Mouse (Mus musculus): ENCODE data around the gene Fastk.
"Not testable (repeated sequence)": the region's sequence is repeated elsewhere in the genome, so short reads cannot be mapped to it uniquely, and the experiment has no call there.

The Fastk gene

DNA sequence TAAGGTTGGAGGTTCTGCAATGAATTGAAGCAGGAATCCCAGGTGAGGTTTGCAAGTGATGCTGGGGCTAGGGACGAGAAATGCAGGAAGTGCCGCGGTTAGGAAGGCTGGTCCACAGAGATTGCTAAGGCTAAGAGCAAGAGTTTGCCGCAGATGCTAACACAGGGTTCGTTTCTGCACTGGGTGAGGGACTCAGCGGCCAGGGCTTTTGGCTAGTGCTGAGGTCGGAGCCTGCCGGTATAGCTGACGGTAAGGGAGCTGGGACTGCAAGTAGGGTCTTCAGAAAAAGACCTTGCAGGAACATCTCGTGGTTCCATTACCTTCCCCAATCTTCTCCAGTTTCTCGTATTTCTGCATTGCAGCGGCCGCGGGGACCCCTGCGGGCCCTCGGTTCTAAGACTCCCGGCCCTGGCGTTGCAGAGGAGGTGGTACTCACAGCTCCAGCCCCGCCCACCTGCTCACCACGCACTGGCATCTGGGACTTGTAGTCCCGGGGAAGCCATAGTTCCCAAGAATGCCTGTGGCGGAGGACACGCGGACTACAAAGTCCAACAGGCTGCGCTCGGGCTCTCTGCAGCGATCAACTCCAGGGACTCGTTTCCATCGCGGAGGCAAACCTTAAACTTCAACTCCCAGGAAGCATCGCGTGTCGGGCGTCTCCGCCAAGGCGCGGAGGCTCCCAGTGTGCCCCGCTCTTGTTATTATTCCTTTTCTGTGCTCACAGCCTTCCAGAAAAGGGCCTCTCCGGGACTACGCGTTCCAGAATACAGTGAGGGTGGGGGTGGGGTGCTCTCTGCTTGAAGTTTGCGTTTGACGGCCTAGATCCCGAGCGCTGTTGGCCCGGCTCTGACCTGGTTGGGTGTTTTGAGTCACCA is 21.7 kb downstream of the Fastk start, which contains the start of the genes Cdk5 and Slc4a2:
Gene Cdk5, minus strand, starts transcription at position 402 of the 875 bp plus-strand sequence.
Gene Slc4a2, plus strand, starts transcription at position 709 of the 875 bp plus-strand sequence.
- DNase-seq (ENCODE audit: low spot score) = peak; percentile 99

DNA sequence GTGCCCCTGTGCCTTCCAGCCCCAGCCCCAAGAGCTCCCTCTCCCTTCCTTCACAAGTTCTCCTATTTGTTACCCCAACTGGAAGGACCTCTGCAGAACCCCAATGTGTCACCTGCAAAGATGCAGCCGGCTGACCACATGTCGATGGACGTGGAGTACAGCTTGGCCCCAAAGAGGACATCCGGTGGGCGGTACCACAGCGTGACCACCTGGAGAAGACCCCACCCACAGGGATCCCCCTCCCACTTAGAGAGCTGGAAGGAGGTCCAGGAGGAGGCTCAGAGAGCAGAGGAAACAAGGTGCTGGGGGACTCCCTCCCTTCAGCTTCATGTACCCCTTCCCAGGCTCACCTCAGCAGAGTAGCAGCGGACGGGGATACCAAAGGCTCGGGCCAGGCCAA is 24.7 kb downstream of the Fastk start:
- no peak for DNase-seq (ENCODE audit: low spot score)

DNA sequence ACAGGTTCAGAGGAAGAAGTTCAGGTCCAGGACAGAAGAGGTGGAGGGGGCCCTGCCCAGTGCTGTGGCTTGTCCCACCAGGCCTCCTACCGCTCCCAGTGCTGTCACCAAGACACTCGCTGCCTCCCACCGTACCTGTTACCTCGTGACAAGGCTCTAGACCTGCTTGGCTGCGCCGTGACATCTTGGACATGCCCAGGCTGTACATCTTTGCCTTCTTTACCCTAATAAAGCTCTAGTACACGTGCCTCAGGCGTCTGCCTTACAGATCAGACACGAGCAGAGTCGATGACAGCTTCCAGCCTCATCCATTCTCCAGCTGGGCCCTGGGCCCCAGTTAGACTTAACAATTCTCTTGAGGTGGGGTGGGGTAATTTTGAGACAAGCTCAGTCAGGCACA is 27.5 kb downstream of the Fastk start:
- no peak for DNase-seq (ENCODE audit: low spot score)

DNA sequence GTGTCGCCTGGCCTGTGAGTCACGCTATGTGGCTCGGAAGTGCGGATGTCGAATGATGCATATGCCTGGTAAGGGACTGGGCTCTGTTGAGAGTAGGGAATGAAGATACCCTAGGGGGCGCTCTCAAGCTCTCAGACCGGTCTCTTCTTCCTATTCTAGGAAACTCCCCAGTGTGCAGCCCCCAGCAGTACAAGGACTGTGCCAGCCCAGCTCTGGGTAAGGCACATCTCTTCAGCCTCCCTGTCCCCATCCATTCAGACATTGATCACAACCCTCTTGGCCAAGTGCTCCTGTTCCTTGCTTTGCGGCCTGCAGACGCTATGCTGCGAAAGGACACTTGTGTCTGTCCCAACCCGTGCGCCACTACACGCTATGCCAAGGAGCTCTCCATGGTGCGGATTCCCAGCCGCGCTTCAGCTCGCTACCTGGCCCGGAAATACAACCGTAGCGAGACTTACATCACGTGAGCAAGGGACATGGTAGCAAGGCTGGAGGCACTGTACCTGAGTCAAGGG is 28.8 kb downstream of the Fastk start:
- DNase-seq (ENCODE audit: low spot score) = peak; percentile 63

DNA sequence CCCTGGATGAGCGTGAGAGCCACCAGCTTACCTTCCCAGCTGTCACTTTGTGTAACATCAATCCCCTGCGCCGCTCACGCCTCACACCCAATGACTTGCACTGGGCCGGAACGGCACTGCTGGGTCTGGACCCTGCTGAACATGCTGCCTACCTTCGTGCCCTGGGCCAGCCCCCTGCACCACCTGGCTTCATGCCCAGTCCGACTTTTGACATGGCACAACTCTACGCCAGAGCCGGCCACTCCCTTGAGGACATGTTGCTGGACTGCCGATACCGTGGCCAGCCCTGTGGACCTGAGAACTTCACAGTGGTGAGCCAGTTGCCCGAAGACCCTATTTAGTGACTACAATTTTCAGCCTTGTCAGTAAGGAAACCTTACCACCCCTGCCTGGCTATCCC is 31.1 kb downstream of the Fastk start:
- no peak for DNase-seq (ENCODE audit: low spot score)

DNA sequence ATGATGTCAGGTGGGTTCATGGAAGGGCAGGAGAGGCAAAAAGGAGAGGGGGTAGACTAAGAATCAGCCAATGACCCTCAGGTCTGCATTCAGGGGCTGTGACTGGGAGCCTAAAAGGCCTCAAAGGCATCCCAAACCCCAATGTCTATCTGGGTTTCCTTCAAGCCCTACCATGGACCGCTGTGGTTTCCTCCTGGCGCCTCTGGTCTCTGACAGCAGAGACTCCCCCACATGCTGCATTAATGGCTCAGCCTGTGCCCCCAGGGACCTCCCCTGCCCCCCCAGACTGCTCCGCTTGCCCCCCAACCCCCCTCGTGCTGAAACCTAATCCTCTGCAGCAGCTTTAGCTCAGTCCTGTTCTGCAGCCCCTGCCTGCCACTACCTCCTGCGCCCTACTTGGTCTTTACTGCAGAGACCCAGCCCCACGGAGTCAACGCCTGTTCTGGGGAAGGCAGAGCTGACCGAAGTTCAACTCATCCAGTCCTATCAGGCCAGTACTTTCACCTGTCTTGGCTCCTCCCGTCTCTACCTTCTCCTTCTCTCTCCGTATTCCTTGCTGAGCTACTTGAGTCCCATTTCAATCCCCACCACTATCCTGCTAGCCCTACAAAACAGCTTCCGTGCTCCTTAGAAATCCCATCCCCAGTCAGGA is 31.9 kb downstream of the Fastk start, which contains the start of gene Asic3:
Gene Asic3, plus strand, starts transcription at position 351 of the 652 bp plus-strand sequence.
- DNase-seq (ENCODE audit: low spot score) = no peak

DNA sequence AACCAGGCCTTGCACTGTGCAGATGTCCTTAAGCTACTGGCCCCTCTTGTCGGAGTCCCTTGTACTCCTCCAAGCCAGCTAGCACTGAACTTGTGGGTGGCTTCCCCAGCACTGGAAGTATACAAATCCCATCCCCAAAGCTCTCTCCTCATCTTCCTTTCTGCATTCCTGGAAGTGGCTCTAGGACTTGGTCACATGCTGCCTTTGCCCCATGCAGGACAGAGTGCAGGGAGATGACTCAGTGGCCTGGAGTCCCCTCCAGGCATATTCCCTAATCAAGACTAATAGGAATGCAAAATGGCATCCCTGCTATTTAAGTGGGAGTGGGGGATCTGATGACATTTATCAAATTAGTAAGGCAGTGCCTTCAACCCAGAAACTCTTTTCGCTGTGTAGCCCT is 33.0 kb downstream of the Fastk start:
- no peak for DNase-seq (ENCODE audit: low spot score)

DNA sequence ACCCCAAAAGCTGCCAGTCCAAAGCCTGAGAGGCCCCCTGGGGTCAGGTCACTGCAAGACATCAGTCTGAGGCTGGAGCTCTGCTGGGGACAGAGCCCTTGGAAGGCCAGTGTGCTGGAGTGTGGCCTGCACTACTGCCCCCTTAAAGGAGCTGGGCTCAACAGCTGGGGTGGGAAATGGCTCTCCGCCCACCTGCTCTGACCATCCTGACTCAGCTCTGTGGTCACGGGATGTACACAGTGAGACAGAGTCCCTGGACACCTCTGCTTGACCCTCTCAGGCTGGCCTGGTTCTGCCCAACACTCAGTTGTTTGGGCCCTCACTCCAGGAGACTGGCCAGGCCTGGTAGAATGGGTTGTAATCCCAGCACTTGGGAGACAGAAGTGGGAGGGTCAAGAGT is 35.6 kb downstream of the Fastk start:
- DNase-seq (ENCODE audit: low spot score) = no peak

DNA sequence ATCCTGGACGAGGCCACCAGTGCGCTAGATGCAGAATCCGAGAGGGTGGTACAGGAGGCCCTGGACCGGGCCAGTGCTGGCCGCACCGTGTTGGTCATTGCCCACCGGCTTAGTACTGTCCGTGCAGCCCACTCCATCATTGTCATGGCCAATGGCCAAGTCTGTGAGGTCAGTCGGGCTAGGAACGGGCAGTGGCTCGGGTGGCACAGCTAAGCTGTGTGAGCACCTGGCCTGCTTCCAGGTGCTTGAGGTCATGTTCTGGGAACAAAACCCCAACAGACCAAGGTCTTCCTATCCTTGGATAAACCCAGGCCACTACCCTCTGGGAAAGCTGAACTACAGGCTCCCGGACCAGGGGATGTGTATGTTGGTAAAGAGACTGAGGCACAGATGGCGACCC is 36.4 kb downstream of the Fastk start:
- no peak for DNase-seq (ENCODE audit: low spot score)

DNA sequence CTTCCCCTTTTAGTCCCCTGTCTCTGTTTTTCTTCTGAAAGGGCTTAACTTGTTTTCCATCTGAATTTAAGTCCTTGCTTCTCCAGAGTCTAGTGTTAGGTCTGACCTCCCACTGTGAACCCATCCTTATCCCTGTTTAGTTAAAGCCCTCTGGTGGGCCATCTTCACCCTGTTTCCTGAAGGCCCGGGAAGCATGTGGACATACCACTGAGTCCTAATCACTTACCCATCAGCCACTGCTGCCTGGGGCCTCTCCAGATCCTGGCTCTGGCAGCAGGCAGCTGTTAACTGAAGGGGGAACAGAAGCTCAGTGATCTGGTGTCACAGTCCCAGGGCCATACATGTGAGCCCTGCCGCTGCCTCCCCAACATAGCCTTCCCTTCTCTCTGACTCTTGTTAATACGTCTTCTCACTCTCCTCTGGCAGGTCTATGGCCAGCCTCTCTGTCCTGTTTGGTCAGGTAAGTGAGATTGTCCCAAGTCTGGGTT is 39.7 kb downstream of the Fastk start:
- no peak for DNase-seq (ENCODE audit: low spot score)

DNA sequence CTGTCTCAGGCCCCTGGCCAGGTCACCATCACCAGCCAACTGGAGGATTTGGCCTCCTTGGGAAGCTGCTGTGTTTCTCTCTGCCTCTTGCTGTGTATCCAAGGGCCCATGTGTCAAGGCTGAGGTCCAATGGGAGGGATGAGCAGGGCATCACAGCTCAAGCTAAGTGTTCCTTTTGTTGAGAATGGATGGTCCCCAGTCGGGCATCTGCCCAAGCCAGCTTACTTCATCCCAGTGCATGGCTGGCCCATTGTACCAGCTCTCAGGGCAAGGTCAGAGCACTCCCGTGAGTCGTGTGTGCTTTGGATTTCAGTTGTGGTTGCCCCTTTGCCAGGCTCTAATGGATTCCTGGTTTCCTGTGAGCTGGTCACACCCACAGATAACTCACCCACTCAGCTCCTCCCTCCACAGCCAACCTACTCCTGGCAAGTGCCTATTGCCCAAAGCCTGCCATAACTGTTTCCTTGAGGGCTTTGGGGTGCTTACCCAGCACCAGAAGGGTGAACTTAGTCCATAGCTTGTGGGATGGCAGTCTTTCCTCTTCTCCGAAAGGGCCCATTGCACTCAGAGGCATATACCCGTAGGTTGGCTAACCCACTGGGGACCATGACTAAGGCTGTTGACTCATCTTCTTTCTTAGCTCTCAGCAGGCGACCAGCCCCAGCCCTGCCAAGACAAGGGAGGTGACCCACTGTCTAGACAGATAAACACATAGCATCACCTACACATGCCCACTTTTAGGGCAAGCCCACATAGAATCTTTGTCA is 40.3 kb downstream of the Fastk start:
- DNase-seq (ENCODE audit: low spot score) = peak; percentile 63

DNA sequence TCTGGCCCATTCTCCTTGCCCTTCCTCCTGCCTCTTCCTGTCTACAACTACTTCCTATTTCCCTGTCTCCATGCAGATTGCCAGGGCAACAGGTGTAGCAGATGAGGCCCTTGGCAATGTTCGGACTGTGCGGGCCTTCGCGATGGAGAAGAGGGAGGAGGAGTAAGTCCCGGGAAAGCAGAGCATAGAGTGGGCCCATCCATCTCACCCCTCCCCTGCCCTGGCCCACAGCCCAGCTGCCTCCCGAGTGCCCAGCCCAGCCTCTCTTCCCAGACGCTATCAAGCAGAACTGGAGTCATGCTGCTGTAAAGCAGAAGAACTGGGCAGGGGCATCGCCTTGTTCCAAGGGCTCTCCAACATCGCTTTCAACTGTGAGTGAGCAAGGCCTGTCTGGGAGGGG is 43.1 kb downstream of the Fastk start:
- DNase-seq (ENCODE audit: low spot score) = peak; percentile 67

DNA sequence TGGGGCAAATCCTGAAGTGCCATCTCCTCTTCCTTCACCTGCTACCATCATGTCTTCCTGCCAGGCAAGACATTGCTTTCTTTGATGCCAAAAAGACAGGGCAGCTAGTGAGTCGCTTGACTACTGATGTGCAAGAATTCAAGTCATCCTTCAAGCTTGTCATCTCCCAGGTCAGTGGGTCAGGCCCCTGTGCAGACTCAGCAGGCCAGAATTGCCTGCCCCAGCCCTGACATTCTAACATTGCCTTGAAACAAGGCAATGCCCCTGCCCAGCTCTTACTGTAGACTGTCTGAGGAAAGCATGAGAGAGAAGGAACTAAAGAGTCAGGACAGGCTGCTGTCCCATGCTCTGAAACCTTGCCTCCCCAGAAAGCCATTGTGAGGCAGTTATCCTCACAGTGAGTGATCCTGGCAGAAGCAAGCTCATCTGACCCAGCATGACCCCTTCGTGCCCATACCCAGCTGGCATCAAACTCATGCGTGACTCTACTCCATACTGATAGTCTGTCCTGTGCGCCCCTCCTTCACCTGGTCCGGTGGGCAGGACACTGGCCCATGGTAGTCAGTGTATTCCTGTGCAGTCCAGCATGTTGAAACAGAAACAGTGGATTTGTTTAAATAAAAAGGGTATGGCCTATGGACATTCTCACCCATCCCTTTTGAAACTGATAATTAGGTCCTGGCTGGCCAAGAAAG is 44.0 kb downstream of the Fastk start:
- DNase-seq (ENCODE audit: low spot score) = no peak

DNA sequence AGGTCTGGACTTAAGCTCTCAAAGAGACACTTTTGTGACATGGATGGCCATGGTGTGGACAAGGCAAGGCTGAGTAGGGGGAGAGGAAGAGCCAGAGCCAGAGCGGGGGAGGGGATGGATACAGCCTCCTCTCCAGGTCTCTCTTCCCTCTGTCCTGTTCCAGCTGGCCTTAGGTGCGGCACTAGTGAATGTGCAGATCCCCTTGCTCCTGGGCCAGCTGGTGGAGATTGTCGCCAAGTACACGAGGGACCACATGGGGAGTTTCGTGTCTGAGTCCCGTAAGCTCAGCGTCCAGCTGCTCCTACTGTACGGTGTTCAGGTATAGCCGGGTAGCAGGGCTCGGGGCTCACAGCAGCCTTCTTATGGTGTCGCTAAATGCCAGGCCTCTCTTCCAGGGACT is 44.7 kb downstream of the Fastk start:
- DNase-seq (ENCODE audit: low spot score) = no peak

DNA sequence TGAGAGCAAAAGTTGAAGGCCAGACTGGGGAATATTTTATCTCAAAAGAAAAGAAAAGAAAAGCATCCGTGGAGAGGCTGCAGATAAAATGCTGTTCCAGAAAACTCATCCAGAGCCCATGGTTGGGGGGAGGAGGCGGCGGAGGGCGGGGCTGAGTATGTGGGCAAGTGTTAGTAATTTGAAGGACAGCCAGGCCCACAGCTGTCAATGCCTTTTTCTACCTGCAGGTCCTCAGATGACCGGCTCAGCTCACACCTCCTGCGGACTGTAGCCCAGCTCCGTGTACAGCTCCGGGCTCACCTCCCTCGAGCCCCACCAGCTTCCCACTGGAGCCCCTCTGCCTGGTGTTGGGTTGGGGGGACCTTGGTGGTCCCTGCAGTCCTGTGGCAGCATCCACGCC is 45.4 kb downstream of the Fastk start:
- DNase-seq (ENCODE audit: low spot score) = no peak

DNA sequence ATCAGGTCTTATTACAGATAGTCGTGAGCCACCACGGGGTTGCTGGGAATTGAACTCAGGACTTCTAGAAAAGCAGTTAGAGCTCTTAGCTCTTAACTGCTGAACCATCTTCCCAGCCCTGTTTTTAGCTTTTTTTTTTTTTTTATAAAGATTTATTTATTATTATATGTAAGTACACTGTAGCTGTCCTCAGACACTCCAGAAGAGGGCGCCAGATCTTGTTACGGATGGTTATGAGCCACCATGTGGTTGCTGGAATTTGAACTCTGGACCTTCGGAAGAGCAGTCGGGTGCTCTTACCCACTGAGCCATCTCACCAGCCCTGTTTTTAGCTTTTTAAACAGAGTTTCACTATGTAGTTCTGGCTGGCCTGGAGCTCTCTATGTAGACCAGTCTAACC is 48.8 kb downstream of the Fastk start:
- DNase-seq (ENCODE audit: low spot score) = not testable (repeated sequence)

DNA sequence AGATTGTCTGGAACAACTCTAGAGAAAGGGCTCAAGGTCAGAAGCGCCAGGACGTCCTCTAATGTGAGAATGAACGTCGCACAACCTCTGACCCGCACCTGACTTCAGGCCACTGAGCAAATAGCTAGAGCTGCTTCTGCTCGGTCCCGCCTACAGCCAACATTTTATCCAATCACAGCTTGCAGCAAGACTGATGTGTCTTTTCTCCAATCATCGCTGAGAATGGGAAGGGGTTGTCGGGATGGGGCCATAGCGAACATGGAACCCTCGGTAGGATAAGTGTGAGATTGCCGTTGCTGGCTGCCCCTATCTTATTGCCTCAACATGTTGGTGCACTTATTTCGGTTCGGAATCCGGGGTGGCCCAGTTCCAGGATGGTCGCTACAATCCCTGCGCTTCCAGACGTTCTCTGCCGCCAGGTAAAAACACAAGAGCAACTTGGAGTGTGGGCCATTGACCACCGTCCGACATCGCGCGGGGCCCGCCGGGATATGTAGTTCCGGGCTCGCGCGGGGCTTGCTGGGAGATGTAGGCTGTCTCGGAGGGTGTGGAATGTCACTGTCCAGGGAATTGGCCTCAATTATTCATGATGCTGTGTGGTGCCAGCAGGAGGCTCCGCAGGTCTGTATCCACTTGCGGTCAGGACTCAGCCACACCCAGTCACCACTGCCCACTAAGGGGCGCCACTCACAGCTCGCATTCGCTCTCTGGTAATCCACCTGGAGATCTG is 50.8 kb downstream of the Fastk start:
- DNase-seq (ENCODE audit: low spot score) = peak; percentile 97

DNA sequence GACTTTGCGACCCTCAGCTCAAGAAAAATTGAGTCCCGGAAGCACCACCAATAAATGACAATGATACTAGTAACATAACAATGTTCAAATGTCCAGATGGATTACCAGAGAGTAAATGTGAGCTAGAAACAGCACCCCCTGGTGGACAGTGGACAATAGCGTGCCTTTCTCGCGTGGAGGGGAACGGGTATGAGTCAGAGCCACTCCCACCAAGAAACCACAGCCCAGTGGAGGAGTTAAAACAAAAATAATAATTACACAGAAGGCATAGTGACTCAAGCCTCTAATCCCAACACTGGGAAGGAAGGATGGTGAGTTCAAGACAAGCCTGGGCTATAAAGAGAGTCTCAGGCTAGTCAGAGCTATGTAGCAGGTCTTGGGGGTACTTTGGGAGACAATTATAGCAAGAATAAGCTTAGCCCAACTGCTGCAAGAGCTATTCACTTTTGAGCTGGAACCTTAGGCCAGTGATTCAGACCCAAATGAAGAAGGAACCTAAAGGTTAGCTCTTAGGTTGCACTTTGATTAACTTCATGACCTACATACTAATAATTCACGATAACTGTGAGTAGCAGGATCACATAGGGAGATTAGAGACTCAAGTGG is 51.6 kb downstream of the Fastk start, which contains the start of gene Abcb8:
Gene Abcb8, plus strand, starts transcription at position 272 of the 606 bp plus-strand sequence.
- DNase-seq (ENCODE audit: low spot score) = peak; percentile 90

DNA sequence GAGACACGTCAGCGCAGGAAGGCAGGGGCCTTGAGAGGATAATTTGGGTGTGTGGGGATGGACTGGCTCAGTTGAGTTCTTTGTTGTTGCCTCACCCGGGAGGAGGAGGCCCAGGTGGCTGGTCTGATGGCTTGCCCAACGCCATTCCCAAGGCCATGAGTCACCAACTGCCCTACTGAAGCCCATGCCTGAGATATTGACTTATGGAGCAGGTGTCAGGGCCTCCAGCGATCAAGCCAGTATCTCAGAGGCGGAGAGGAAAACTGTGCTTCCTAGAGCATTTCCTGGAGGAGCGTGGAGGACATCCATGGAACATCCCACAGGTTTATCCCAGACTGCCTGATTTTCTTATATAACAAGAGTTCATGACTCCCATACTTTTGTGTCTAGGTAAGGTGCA is 52.4 kb downstream of the Fastk start:
- DNase-seq (ENCODE audit: low spot score) = peak; percentile 53

DNA sequence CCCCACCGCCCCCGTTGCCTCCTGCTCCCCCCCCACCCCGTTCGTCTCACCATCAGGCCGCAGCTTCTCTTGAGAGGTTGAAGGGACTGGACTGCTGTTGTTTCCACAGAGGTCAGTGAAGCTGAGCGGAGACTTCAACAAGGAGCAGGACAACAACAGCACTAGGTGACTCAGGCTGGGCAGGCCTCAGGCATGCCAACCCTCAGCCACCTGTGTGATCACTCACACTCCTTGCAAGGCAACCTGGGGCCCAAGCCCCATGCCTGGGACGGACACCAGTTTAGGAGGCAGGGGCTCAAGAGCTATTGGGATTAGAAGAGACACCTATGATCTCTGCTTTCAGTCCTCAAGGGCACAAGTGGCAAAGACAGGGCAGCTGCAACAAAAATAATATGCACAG is 53.2 kb downstream of the Fastk start, which contains the start of gene Atg9b:
Gene Atg9b, minus strand, starts transcription at position 280 of the 400 bp plus-strand sequence.
- DNase-seq (ENCODE audit: low spot score) = no peak

All from MN1 (cell line).